Mouse (Mus musculus) gastrocnemius, adult 18-20 months (tissue): ENCODE results near the gene Bbs9. TPM values are rescaled to one million over a fixed set of nuclear protein-coding genes. Genes with fewer than 3 reads are reported as not detected.
"Not testable (repeated sequence)": the region's sequence is repeated elsewhere in the genome, so short reads cannot be mapped to it uniquely, and the experiment has no call there.

Source experiments
- DNase-seq: peaks from one replicate; pipeline ENCODE4 v3.0.0; 2021; ENCODE audit warnings: low spot score
- total RNA-seq, 2 experiments: library from RNA; stranded (reverse); gene quantifications; 2 replicates each; pipeline ENCODE4 v1.2.3; 2021

The Bbs9 gene
- total RNA-seq, 2 experiments from 2014 or later, result 8.5 to 8.9 TPM

DNA sequence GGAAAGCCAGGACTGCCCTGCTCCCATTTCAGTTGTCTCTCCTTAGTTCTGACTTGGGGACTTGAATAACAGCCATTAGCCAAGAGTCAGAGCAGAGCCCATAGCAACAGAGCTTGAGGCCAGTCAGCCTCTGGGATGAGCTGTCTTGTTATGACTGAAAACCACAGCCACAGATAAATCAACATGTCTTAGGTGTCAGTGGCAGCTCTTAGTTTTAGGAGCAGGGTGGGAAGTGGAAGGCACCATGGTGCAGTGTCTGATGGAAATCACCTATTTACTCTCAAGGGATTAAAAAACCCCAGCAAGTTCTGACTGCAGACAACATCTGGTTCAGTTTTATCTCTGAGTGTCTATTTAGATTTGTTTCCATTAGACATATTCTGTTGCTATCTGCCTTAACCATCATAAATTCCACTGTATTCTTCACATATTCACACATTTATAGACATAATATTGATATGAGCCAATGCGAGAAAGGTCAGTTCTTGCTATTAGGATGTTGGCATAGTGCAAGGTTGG is 359.5 kb downstream of the Bbs9 start:
- DNase-seq, result no peak

GRCm38 (mm10) chr9:22837000-22837399 is 361.5 kb downstream of the Bbs9 start:
- no peak for DNase-seq

DNA sequence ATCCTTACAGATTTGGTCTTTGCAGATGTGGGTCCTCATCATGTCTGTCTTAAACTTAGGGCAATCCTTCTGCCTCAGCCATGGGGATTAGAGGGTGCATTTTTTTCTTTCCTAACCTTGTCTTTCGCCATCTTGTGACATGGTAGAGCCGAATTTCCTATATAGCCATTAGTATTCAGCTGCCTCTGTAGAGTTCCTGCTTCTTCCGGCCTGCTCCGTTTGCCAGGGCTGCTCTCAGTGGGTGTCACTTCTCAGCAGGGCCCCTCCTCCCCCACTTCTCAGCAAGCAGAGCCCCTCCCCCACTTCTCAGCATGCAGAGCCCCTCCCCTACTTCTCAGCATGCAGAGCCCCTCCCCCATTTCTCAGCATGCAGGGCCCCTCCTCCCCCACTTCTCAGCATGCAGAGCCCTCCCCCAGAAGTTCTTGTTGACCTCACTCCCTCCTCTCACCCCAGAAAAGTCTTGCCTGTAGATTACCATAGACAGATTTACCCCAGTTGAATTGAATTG is 362.2 kb downstream of the Bbs9 start:
- no peak for DNase-seq

DNA sequence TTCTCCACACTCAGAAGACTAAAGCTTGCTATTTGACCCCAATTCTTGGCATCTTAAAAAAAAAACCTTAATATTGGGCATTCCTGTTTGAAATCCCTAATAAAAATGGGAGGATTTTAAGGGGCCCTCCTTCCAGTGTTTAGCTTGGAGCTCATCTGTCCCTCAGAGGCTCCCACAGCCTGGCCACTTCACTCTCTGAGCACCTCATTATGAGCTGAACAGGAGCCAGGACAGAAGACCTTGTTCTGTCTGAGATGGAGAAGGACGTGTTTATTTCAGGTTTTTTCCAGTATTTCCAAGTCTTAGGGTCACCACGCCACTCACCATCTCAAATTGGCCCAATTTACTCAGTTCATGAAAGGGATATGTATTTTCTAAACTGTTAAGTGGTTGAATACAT is 370.5 kb downstream of the Bbs9 start:
- no peak for DNase-seq

DNA sequence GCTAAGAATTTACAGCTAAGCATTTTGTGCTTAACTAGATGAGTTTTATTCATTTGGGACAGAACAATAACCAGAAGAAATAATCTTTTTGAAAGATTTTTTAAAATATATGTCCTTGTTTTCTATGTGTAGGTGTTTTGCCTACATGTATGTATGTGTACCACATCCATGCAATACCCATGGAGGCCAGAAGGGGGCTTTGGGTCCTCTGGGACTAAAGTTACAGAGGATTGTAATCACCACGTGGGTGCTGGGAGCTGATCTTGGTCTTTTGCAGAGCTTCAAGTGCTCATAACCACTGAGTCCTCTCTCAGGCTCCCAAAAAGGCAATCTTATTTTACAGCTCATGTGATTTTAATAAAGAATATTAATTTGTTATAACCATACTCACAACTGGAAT is 371.3 kb downstream of the Bbs9 start:
- no peak for DNase-seq

DNA sequence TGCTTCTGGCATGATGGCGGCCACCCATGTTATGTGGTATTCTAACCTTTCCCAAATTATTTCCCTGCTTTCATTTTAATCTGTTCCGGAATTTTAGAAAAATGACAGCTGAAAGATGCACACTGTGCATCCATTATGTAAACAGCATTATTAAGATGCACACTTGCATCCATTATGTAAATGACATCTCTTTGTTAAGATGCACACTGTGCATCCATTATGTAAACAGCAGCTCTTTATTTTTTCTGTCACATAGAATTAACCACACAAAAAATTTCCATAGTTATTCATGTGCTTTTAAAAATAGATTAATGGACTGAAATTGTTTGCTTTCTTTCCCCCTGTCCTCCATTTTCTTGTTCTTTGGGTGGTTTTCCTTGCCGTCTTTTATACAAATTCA is 373.3 kb downstream of the Bbs9 start:
- DNase-seq, result no peak

GRCm38 (mm10) chr9:22849212-22849611 is 373.7 kb downstream of the Bbs9 start:
- no peak for DNase-seq

GRCm38 (mm10) chr9:22869147-22869546 is 393.6 kb downstream of the Bbs9 start:
- DNase-seq, result not testable (repeated sequence)

GRCm38 (mm10) chr9:22870661-22871060 is 395.1 kb downstream of the Bbs9 start:
- DNase-seq, result no peak

GRCm38 (mm10) chr9:22875231-22875630 is 399.7 kb downstream of the Bbs9 start:
- DNase-seq, result no peak

DNA sequence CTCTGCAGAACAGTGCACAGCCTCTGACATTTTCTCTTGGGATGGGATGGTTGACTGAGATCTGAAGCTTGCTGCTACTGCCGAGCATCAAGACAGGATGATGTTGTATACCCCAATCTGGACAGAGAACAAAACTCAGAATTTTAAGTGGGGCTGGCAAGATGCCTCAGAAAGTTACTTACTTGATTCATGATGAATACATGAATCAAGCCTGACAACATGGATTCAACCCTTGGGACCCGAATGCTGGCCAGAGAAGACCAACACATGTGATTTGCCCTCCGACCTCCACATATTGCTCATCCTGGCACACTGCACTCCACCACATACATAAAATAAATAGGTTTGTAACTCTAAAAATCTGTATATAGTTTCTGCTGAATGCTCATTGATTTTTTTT is 403.8 kb downstream of the Bbs9 start:
- DNase-seq, result no peak

DNA sequence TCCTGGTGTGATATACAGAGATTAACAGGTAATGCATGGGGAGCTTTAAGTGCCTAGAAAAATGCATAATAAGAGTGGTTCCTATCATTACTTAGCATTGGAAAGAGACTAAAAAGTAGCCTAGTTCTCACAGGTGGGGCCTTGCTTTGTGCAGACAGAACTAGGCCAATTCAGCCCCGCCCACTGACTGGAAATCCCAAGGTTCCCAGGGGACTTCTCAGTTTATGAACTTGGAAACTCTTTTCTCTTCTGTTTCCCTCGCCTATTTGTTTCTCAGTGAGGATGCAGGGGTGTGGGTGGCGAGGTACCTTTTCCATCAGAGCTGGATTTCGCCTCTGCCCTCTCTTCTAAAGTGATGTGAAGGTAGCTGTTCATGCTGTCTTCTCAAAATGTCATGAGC is 410.8 kb downstream of the Bbs9 start:
- peak; percentile 36 for DNase-seq

GRCm38 (mm10) chr9:22905434-22905833 is 429.9 kb downstream of the Bbs9 start:
- DNase-seq, result no peak

GRCm38 (mm10) chr9:22916808-22917207 is 441.3 kb downstream of the Bbs9 start:
- no peak for DNase-seq

DNA sequence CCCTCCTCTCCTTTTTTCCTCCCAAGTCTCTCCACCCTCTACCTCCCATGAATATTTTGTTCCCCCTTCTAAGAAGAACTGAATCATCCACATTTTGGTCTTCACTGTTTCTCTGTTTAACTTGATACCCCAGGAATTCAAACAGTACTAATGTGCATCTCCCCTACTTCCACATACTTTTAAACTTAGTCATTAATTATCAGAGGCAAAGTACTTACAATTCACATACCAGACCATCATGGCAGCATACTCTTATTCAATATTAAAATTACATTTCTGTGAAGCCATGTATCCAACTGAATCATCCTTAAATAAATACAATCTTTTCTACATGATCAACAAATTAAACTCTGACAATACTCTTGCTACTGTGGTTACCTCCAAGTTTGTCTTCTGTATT is 460.1 kb downstream of the Bbs9 start:
- DNase-seq, result no peak

Other genes with a start within 250 kb of the Bbs9 start
- not detected for gene Zfp599, start 215.8 kb upstream of the Bbs9 start, total RNA-seq
- under 1 TPM; 0.34 to 0.36 TPM for gene Zfp810, start 168.1 kb upstream of the Bbs9 start, total RNA-seq
- gene Anln, start 86.5 kb upstream of the Bbs9 start, total RNA-seq, result 1 to 10 TPM; 1.3 TPM
- gene 9530077C05Rik, start 64.2 kb upstream of the Bbs9 start, total RNA-seq, result under 1 TPM; 0.32 to 0.38 TPM
- gene Gm17545, start 21.4 kb upstream of the Bbs9 start, total RNA-seq, result not detected
- 10 to 100 TPM; 37.0 to 37.5 TPM for gene Rp9, start 6.0 kb upstream of the Bbs9 start, total RNA-seq